Mouse (Mus musculus) kidney, embryonic 16.5 days (tissue): Measurements from ENCODE around the gene Ccdc39. TPM values are rescaled to one million over a fixed set of nuclear protein-coding genes. Genes with fewer than 3 reads are reported as not detected.

ENCODE experiments used
- ATAC-seq: fragments of 200-750 bp; cut with Nextera tagmentation; 2 replicates; pipeline ENCODE4 v1.8.0; 2017; ENCODE audit warnings: moderate TSS enrichment; ENCODE audit not compliant: low FRiP score, low TSS enrichment
- H3K27ac ChIP-seq: fragments of 300-500 bp; sonication (generic); 2 replicates; pipeline ENCODE4 v1.5.1; 2014; ENCODE audit warnings: low read length
- H3K27me3 ChIP-seq: fragments of 300-500 bp; sonication (generic); 2 replicates; pipeline ENCODE4 v1.6.1; 2014; ENCODE audit warnings: low read length, control low read depth, mixed read lengths; ENCODE audit not compliant: insufficient read depth
- H3K36me3 ChIP-seq: fragments of 300-500 bp; sonication (generic); 2 replicates; pipeline ENCODE4 v1.6.1; 2014; ENCODE audit warnings: low read length, control low read depth, mixed read lengths; ENCODE audit not compliant: insufficient read depth
- H3K4me1 ChIP-seq: fragments of 300-500 bp; sonication (generic); 2 replicates; pipeline ENCODE4 v1.6.1; 2014; ENCODE audit warnings: low read length, control low read depth, mixed read lengths; ENCODE audit not compliant: insufficient read depth
- H3K4me2 ChIP-seq: fragments of 300-500 bp; sonication (generic); replicated peaks from 2 replicates; pipeline ENCODE4 v1.6.1; 2014; ENCODE audit warnings: low read depth, low read length
- H3K4me3 ChIP-seq: fragments of 300-500 bp; sonication (generic); 2 replicates; pipeline ENCODE4 v1.5.1; 2014; ENCODE audit warnings: mild to moderate bottlenecking, low read length
- H3K9ac ChIP-seq: fragments of 300-500 bp; sonication (generic); replicated peaks from 2 replicates; pipeline ENCODE4 v1.6.1; 2014; ENCODE audit warnings: low read length
- H3K9me3 ChIP-seq: fragments of 300-500 bp; sonication (generic); 2 replicates; pipeline ENCODE4 v1.6.1; 2016; ENCODE audit warnings: low read length, control low read depth
- WGBS: fragments of 180-500 bp; shearing (Covaris S2); extraction: QIAGEN DNeasy Blood & Tissue Kit; methylation state at CpG from one replicate; pipeline ENCODE4 v1.1.7; 2014; 5-methylcytosine and 5-hydroxymethylcytosine counted together
- polyA plus RNA-seq: library from polyadenylated mRNA; unstranded; fragments of >200 nt; fragmentation: Nextera tagmentation; extraction: Ambion mirVana; gene quantifications from 2 replicates; pipeline ENCODE4 v1.2.1, GENCODE M21; 2015

The Ccdc39 gene
- polyA plus RNA-seq, 1 experiment from 2014 or later = 4.5 TPM

- H3K9ac ChIP-seq = peak overlapping the region; percentile 99
Observed at GRCm38 (mm10) chr3:33800513-33800820, 43.6 kb downstream of the Ccdc39 start.

DNA sequence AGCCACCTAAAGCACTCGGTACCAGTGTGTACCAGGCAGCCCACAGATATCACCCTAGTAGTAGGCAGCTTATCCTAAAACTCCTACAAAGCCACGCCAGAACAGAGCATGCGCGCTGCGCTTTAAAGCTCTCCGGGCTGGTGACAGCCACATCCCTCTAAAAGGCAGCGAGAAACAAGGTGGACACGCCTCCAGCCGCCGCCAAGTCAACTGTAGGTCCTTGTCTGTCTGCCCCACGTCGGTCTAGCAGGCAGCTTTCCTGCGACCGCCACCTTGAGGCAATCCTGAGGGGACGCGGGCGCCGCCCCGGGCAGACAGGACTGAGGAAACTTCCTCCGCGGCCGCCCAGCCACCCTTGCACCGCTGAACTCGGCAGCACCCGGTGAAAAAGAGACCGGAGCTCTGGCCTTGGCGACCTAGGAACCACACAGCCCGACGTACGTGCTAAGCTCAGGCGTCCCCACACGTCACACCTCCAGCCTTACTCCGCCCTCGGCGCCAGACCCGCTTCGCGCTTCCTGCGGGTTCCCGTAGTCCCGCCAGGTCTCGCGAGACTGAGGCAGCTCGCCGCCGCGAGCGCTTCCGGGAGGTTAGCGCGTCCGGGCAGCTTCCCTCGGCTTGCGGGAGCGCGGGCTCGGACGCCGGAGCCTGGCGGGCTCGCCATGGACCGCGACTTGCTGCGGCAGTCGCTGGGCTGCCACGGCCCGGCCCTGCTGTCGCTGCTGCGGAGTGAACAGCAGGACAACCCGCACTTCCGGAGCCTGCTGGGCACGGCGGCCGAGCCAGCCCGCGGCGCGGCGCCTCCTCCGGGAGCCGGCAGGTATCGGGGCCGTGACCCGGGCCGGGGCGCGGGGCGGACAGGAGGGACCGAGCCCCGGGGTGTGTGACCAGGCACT lies 44.2 kb downstream of the Ccdc39 start, which contains the start of gene Ttc14:
TSS of gene Ttc14 (plus strand) at position 216 of the 896 bp plus-strand sequence.
- Histone ChIP-seq H3K4me1 (peaks cover 11% of the 10 kb centered on the region), H3K36me3 (no peaks in the 10 kb centered on the region), H3K9ac (peak within 1 kb of the TSS; percentile 99), H3K4me2 (peak within 1 kb of the TSS; percentile 64), H3K27me3 (no peaks in the 10 kb centered on the region), H3K4me3 (peak within 1 kb of the TSS; percentile 99), H3K9me3 (no peaks in the 10 kb centered on the region), H3K27ac (peak within 1 kb of the TSS; percentile 98)
- ATAC-seq = peak; percentile 99
- WGBS = under 1% methylated on average over 90 of the region's 90 CpGs

More at GRCm38 (mm10) chr3:33800513-33800820, 43.6 kb downstream of the Ccdc39 start:
- H3K9me3 ChIP-seq = no peaks in the 10 kb centered on the region
- peak overlapping the region; percentile 99 for H3K4me3 ChIP-seq
- peaks cover 11% of the 10 kb centered on the region for H3K4me1 ChIP-seq
- WGBS = under 1% methylated on average over 16 of the region's 16 CpGs
- H3K4me2 ChIP-seq = peak overlapping the region; percentile 57
- ATAC-seq = peak; percentile 21; the same call in 1 of the 2 replicates
- peak overlapping the region; percentile 98 for H3K27ac ChIP-seq
- no peaks in the 10 kb centered on the region for H3K27me3 ChIP-seq
- H3K36me3 ChIP-seq = peaks cover 4% of the 10 kb centered on the region; the same call in 1 of the 2 replicates

- ATAC-seq = no peak
Observed at GRCm38 (mm10) chr3:33790975-33791374, 53.1 kb downstream of the Ccdc39 start.

More at GRCm38 (mm10) chr3:33790975-33791374, 53.1 kb downstream of the Ccdc39 start:
- no peak overlapping the region for H3K4me3 ChIP-seq
- no peaks in the 10 kb centered on the region for H3K27me3 ChIP-seq
- H3K36me3 ChIP-seq = no peaks in the 10 kb centered on the region
- no peak overlapping the region for H3K4me2 ChIP-seq
- H3K27ac ChIP-seq = no peak overlapping the region
- H3K9ac ChIP-seq = no peak overlapping the region
- H3K4me1 ChIP-seq = no peaks in the 10 kb centered on the region
- H3K9me3 ChIP-seq = no peaks in the 10 kb centered on the region

Other genes with a start within 250 kb of the Ccdc39 start
- 54.6 and 58.5 TPM in 2 replicates for gene Ttc14, start 44.5 kb downstream of the Ccdc39 start, polyA plus RNA-seq
- 55.9 and 57.6 TPM in 2 replicates for gene Fxr1, start 175.6 kb upstream of the Ccdc39 start, polyA plus RNA-seq
- gene Dnajc19, start 237.0 kb upstream of the Ccdc39 start, polyA plus RNA-seq = 131 and 147 TPM in 2 replicates